Mouse (Mus musculus) adrenal gland, postnatal 4 days (tissue): Measurements from ENCODE around the gene Sipa1l3. TPM values are rescaled to one million over a fixed set of nuclear protein-coding genes. Genes with fewer than 3 reads are reported as not detected.

Experiments used
- DNase-seq, 2 experiments: peaks; one replicate each; pipeline ENCODE4 v3.0.0; 2021 to 2022; ENCODE audit warnings: low spot score in 2 of 2, mixed read lengths in 2 of 2
- total RNA-seq, 2 experiments: library from RNA; stranded (reverse); gene quantifications; 2 replicates each; pipeline ENCODE4 v1.2.3; 2021

Sipa1l3 gene
- total RNA-seq, 2 experiments from 2014 or later = 67.4 to 86.4 TPM

DNA sequence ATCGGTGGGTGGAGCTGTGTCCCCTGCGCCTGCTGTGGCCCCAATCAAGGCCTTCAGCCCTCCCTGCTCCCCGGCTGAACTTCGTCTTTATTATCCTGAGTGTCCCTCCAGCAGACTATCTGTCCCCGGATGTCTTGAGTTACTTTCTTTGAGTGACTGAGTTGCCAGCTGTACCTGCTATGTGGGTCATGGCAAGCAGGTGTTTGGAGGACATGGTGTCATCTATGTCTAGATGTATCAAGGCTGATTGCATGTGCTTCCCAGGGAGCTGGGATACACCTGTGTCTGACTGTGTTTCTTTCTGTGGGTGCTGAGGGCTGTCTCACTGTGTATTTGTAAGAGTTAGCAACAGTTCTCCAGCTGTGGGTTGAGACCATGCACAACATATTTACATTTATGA is 208.7 kb downstream of the Sipa1l3 start:
- DNase-seq = no peak

DNA sequence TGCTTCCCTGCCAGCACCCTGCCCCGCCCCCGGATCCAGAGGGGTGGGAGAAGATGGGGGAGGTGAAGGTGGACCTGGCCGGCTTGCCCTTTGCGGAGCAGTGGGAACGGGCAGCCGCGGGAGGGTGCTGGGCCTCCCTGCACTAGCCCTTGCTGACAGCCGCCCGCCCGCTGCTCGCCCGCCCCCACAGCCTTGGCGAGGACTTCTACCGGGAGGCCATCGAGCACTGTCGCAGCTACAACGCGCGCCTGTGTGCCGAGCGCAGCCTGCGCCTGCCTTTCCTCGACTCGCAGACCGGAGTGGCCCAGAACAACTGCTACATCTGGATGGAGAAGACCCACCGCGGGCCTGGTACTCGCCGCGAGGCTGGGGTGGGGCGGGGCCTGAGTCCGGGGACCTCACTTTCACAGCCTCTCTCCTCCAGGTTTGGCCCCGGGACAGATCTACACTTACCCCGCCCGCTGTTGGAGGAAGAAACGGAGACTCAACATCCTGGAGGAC is 209.2 kb downstream of the Sipa1l3 start:
- DNase-seq = no peak

- DNase-seq = peak; percentile 83 to 84
These were observed 210.9 kb downstream of the Sipa1l3 start for GRCm38 (mm10) chr7:29307350-29308104.

DNA sequence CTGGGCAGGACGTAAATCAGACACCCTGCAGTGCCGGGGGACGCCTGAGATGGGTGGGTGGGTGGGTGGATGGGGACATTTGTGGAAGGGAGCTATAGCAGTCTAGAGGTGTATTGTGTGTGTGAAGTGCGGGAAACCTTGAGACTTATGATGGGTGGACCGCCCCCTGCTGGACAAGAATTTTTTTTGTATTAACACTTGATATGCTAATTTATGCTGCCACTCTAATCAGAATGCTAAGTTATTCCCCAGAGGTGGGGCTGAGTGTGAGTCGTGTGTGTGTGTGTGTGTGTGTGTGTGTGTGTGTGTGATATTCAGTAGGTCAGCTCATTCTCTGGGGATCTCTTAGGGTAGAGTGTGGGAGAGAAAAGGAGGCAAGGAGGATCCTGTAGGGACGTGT is 211.8 kb downstream of the Sipa1l3 start:
- DNase-seq = no peak

DNA sequence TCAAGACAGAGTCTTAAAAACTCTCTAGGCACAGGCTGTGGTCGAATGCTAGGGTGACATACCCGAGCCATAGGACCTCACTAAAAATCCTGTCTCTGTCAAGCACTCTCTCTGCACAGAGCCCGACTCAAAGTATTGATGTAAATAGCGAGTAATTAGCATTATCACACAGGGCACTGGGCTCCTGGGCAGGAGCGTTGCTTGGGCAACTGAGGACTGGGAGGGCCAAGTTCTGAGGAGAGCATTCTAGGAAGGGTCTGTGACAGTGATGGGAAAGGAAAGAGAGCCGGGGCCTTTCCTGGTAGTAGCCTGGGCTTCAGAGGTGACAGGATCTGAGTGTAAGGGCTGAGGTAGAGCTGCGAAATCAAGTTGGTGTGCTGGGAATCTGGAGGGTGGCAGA is 212.3 kb downstream of the Sipa1l3 start:
- no peak for DNase-seq

- no peak for DNase-seq
These were observed 213.0 kb downstream of the Sipa1l3 start for GRCm38 (mm10) chr7:29305263-29305988.

GRCm38 (mm10) chr7:29304463-29305262 is 213.8 kb downstream of the Sipa1l3 start:
- no peak for DNase-seq

DNA sequence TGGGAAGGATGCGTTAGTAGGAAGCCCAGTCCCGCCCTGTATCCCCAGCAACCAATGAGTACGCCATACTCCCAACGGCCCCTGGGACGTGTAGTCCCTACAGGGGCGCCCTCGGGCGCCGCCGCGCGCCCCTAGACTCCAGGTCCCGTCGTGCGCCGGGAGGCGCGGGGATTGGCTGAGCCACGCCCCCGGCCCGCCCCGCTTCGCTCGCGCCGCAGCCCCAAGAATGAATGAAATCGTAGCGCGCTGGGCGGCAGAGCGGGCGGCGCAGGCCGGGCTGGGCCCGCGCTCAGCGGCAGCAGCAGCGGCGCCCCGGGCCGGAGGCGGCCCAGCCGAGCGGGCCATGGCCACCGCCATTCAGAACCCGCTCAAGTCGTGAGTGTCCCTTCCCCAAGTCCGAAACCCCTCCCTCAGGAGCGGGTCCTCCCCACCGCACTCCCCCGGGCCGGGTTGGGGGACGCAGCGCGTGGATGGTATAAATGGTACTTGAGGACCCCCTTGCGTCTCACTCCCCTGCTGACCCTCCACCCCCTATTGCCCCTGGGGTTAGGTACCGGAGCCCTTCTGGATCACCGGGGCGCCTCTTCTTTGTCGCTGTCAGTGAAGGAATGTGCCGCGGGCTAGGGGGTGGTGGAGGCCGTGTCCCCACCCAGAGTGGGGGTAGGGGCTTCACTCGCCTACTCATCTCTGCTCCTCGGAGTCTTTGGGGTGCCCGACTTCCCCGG is 214.5 kb downstream of the Sipa1l3 start, which contains the start of gene Dpf1:
Gene Dpf1 (plus strand): TSS at position 214 of the 725 bp plus-strand sequence.
- DNase-seq = peak; percentile 47 to 57

GRCm38 (mm10) chr7:29302641-29303040 is 215.8 kb downstream of the Sipa1l3 start:
- DNase-seq = no peak

DNA sequence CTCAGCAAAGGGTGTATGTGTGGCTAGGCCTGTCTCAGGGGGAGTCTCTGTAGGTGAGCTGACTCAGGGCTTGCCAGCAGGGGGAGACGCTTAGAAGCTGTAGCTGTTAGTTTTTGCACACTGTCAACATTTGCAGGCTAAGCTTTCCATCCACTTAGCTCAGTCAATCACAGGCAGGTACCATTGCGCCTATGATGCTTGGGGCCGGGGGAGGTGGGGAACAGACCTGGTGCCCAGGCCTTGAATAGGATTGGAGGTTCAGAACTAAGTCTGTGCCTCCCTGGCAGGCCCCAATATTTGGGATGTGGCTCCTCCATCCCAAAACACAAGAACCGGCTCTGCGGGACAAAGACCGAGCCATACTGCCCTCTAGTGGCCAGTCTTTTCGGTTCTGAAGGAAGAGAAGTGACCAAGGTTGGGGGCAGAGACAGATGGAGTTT is 217.3 kb downstream of the Sipa1l3 start:
- DNase-seq = peak in 1 of 2 experiments; percentile 52

- DNase-seq = no peak
These were observed 221.4 kb downstream of the Sipa1l3 start for GRCm38 (mm10) chr7:29296998-29297397.

DNA sequence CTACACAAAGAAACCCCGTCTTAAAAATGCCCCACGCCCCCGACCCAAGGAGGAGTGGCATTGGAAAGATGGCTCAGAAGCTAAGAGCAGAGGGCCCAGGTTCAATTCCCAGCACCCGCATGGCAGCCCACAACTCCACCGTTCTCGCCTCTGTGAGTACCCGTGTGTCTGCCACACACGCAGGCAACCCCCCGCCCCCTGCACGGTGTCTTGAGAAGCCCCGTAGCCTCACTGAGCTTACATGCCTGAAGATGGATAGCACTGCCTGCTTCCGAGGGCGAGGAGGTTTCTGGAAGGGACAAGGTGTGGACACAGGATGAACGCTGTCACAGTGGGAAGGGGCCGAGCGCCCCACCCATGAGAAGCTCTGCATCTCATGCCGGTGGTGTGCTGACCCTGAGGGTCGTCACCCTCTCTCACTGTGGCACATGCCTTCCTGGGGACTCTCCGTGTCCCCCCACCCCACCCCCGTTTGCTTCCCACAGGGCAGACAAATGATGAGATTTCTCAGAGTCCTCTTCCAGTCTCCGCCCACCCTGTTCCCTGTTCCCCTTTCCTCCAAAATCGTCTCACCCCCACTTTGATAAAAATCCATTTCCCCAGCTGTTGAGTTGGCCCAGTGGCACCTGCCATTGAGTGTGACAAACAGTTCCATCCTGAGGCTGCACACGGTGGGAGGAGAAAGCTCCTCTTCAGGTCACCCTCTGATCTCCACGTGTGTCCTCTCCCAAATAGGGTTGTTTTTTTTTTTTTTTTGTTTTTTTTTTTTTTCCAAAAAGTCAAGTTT is 222.4 kb downstream of the Sipa1l3 start:
- DNase-seq = no peak

GRCm38 (mm10) chr7:29294111-29294761 is 224.2 kb downstream of the Sipa1l3 start:
- no peak for DNase-seq

- DNase-seq = no peak
These were observed 225.0 kb downstream of the Sipa1l3 start for GRCm38 (mm10) chr7:29293131-29294065.

DNA sequence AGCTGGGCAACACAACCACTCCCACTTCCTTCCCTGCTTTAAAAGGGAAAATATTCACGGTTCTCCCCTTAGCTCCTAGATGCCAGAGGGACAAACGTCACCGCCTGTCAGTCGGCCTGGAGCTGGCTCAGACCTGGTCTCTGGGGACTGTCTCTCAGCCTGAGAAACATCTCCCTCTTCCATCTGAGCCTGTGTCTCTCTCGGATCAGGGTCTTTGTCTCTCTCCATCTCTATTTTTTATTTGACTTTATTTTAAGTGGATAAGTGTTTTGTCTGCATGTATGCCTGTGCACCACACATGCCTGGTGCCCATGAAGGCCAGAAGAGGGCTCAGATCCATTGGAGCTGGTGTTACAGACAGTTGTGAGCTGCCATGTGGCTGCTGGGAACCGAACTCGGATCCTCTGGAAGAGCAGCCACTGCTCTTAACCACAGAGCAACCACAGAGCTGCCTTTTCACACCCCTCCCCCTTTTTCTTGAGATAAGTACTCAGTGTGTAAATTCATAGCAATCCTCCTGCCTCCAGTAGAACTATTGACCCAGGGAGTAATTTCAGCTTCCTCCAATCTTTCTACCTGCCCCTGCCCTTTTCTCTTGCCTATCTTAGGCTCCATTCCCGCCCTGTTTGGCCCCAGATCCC is 225.9 kb downstream of the Sipa1l3 start:
- no peak for DNase-seq

DNA sequence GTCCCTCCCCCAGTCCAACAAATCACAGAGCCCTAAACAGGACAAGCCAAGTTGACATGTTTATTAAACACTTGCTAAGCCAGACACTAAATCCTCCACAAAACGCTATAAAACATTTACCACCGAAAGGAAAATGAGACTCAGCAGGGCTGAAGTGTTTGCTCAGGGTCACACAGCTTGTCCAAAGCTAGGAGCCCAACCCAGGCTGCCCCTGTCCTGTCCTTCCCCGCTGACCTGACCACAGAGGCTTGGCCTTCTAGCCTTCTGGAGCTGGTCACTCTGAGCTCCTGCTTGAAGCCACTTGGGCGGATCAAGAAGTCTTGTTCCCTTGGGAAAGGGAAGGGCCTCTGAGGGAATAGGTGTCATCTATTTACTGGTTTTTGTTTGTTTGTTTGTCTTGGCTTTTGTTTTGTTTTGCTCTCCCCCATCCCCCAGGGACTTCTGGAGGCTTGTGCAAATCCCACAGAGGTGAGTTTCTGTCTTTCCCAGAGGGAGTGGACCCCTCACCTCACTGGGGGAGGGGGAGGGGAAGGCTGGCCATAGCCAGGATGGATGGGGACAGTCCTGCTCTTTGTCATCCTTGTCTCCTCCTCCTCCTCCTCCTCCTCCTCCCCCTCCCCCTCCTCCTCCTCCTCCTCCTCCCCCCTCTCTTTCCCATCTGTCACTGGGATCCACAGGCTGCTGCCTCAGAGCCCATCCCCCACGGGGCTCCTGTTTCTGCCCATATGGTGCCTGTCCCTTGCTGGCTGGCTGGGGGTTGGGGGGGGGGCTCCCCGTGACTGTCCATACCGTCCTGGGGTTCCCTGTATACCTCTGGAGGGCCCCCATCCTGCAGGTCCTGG is 226.6 kb downstream of the Sipa1l3 start:
- no peak for DNase-seq
